Mouse (Mus musculus) layer of hippocampus, postnatal 10 days (tissue): ENCODE results near the gene Erlin1. TPM values are rescaled to one million over a fixed set of nuclear protein-coding genes. Genes with fewer than 3 reads are reported as not detected.

Experiments used
- DNase-seq, 2 experiments: peaks; one replicate each; pipeline ENCODE4 v3.0.0; 2021; ENCODE audit warnings: low spot score in 2 of 2
- total RNA-seq, 2 experiments: library from RNA; stranded (reverse); gene quantifications; 2 replicates each; pipeline ENCODE4 v1.2.3; 2021

Erlin1 gene
- total RNA-seq, 2 experiments from 2014 or later: 19.2 to 20.0 TPM

DNA sequence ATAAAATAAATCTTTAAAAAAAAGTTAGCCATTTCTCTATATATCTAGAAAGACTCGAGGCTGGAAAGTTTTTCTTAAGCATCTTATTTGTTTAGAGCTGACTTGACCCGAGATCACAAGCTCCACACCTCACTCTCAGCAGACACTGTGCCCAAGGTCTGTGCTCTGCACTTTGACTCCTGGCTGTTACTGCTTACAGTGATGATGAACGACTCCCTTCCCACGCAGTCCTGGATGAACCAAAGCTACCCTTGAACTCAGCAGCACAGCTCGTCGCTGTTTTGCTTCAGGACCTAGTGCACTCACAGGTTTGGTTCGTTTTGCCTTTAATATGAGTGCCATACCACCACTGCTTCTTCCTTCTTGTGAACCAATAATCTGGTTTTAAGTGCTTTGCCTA lies 5.8 kb downstream of the Erlin1 start:
- DNase-seq: no peak

DNA sequence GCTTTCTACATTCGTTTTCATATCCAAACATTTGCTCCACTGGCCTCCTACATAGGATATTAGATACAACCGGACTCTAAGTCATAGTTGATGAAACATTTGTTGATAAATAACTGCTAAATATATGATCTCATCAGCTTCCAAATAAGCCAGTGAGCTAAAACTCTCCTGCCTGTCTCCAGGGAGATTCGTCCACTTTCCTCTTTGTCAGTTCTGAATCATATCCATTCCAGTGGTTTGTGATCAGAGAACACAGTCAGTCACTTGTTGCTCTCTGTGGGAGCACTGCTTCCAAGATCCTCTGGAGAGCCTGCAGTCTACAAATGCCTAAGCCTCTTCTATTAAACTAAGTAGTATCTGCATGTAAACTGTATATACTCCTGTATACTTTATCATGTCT lies 9.4 kb downstream of the Erlin1 start:
- DNase-seq: no peak

DNA sequence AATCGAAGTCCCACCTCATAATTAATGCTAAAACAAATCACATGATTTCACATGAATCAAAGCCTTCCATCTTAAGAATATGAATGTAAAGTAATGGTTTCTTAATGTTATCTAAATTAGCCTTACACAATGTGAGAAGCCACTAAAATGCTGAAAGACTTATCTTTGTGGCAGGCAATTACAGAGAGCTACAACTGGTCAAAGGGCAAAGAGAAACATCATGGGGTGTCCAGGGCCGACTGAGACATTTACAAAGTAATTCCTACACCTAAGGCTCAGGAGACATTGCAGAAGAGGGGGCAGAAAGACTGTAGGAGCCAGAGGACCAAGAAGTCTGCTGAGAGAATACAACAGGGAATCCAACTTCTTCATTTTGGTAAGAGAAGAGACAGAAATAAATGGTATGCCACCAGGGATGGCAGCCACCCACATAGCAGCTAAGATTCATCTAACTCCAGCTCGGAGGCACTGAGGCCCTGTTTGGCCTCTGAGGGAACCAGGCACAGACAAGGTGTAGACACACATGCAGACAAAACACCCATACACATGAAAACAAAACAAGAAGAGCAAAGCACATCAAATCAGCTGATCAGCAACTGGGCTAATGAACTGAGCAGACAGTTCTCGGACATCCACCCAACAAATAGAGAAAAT lies 14.3 kb downstream of the Erlin1 start:
- no peak for DNase-seq

DNA sequence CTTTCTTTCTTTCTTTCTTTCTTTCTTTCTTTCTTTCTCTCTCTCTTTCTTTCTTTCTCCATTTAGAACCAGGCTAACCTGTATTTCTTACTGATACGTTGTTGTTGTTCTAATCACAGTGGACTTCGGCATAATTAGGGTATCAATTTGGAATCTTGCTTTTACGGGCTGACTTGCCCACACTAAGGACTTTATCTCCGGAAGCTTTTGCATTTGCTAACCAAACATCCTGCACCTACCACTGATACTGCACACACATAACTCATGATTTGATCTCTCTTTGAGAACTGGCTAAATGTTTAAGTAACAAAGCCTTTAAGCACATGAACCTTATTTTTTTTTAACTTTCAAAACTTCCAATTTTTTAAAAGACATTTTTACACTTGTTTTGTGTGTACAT lies 19.2 kb downstream of the Erlin1 start:
- DNase-seq: no peak

DNA sequence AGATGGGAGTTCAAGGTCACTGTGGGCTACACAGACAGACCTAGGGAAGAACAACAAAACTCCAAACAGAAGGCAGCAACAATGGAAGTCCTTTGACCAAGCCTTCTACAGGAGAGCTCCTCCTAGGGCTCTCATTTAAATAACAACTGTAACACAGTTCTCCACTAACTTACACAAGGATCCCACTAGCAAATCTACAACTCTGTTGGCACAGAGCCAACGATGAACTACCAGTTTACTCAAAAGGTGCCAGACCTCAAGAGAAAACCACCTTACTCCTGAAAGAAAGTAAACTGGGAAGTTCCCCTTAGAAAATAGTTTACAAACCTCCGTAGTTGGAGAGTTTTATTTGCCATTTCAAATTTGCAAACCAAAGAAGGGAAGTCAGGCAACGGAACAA lies 20.3 kb downstream of the Erlin1 start:
- no peak for DNase-seq

DNA sequence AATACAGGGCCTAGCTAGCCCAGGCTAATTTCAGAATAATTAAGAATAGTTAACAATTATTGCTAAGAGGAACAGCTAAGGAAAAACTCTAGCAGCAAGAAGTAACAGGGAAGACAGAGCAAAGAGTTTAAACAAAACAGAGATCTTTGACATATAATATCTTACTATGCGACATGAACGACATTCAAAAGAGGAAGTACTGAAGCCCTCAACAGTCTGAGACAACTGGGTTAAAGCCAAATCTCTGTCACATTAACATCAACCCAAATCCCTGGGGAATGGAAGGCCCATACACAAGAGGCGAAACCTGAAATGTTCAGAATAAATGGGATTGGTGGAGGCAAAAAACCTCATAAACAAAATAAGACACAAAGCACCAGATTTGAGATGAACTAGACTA lies 23.7 kb downstream of the Erlin1 start:
- no peak for DNase-seq

DNA sequence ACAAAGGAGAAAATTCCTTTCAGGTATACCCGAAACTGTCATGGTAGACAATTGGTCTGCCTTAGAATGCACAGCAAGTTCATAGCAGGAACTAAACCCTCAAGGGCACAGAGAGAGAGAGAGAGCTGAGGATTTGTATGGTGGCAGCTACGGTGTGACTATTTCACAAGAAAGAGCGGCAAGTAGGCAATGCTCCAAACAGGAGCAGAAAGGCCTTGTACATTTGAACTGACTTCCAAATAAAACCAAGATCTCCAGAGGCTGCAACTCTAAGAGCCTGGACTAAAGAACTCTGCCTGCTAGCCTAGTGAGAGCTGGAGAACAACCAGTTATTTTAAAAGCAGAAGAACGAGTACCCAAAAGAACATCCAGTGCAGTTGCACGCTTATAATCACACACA lies 27.5 kb downstream of the Erlin1 start:
- no peak for DNase-seq

DNA sequence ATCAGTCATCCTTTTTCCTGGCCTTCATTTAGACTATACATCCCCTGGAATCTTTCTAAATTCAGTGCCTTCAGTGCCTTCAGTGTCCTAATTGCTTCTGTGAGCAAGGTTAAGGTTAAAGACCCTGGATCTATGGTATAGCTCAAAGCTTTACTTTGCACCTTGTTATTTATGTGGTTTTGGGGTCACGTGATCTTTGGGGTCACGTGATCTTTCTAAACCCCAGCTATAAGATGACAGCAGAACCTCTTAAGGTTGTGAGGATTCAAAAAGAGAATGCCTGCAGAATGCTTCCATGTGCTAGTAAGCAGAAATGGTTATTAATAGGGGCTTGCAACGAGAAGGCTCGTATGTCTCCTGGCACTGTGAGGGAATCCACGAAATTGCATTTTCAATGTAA lies 36.2 kb downstream of the Erlin1 start:
- DNase-seq: no peak

DNA sequence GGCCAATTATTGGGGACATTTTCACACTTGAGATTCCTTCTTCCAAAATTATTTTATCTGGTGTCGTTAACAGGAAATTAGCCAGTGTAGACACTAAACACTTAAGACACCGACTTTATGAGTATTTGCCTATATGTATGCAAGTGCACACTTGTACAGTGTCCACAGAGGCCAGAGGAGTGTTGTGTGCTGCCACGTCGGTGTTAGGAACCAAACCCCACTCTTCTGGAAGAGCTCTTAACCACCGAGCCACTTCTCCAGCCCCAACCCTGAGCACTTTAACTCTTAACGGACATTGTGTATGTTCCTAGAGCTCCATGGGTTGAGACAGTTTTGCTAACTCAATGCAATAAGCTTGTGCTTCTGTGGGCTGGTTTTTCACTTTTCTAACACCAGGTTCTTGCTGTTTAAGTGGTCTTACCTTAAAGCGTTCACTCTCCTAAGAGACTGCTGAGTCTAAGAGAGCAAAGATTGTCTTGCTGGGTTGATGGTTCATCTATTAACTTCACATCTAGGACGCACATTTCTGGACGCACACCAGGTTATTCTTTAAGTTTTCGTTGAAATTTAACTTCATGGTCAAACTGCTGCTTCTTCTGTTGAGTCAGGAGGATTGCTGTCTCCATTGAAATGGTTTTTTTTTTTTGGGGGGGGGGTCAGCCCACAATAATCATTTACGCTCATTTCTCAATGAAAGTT lies 37.4 kb downstream of the Erlin1 start:
- DNase-seq: no peak

DNA sequence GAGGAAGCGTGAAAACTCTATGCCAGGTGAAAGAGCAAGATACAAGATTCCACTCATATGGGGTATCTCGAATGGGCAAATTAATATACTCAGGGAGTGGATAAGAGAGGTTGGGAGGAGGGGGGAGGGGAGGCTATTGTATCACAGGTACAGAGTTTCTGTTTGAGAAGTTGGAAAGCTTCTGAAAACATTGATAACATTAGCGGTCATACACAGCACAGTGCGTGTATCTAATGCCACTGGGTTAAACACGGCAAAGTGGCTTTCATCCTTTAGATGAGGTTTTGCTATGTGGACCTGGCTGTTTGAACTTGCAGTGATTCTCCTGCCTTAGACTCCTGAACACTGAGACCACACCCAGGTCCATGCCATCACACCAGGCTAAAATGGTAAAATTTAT lies 39.6 kb downstream of the Erlin1 start:
- DNase-seq: no peak

DNA sequence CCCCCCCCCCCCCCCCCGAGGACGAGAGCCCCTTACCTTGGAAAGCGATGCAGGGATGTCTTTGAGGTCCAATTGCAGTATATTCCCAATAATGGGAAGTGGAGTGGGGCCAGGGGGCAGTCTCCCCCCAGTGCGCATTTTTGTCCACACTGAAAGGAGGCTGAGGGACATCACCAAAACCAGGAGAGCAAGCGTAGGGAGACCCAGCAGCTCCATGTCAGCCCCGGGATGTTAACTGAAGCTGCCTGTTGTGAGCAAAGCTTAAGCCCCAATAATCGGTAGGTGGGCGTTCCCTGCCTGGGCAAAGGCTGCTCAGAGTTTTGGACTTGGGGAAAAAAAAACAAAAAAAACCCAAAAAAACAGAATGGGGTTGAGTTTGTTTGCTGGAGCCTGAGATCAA lies 40.6 kb downstream of the Erlin1 start, which contains the start of gene Cyp2c23:
TSS of gene Cyp2c23 (minus strand) at position 237 of the 400 bp plus-strand sequence.
- DNase-seq: no peak

DNA sequence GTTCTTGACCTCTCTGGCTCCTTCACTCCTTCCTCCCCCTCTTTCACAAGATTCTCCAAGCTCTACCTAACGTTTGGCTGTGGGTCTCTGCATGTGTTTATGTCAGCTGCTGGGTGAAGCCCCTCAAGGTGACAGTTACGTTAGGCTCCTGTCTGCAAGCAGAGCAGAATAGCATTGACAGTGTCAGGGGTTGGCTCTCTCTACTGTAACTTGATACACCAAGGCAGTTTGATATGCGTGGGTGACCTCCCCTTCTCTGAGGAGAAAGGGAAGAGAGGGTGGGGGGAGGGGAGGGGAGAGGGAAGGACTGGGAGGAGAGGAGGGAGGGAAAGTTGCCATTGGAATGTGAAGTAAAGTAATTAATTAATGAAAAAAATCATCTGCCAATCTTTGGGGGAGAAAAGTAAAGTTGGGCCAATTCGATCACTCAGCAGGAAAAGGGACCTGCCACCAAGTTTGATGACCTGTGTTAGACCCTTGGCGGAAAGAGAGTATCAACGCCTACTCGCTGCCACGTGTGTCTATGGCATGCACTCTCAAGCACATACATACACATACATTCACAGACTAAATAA lies 42.5 kb downstream of the Erlin1 start:
- DNase-seq: no peak

DNA sequence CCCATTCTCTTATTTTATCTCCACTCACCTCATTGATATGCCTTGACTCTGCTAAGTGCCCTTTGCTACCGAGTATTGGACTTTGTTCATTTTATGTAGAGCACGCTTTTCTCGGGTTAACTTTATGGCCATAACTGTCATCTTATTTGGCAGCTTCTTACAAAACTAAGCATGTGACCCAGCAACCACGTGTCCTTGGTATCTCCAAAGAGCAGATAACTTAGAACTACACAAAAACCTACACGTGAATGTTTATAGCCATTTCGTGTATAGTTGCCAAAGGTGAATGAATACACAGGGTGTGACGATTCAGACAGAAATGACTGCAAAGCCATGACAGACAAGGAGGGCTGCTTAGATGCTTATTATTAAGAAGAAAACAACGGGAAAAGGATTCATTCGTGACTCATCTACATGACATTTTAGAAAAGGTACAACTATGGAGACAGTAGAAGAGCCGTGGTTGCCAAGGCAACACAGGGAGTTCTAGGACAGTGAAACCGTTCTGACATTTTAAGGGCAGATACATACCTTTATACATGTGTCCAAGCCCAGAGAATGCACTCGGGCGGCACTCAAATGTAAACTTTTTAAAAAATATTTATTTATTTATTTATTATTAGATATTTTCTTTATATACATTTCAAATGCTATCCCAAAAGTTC lies 44.5 kb downstream of the Erlin1 start:
- no peak for DNase-seq

DNA sequence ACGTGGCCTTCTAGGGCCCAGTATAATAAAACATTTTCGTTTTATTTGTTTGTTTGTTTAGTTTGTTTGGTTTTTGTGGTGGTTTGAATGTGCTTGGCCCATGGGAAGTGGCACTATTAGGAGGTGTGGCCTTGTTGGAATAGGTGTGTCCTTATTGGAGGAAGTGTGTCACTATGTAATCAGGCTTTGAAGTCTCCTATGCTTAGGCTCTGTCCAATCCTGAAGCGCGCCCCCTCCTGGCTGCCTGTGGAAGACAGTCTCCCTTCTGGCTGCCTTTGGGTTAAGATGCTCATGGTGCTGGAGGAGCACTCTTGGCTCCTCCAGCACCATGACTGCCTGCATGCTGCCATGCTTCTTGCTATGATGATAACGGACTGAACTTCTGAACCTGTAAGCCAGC lies 46.5 kb downstream of the Erlin1 start:
- DNase-seq: no peak

DNA sequence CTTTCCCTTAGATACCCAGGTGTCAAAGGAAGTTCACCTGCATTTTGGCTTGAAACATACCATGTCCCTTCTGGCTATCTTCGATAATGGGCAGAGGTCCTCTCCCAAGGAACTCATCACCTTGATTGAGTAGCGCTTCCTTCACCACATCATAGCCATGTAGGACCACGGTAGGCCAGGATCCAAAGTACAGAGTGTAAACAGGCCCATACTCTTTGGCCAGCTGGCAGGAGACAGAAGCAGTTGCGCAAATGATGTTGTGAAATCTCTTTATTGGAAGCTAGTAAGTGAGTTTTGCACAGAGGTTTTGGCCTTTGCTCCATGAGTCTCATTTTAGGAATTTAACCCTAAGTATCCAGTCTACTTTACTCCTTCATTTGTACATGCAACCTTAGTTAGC lies 48.1 kb downstream of the Erlin1 start:
- no peak for DNase-seq

DNA sequence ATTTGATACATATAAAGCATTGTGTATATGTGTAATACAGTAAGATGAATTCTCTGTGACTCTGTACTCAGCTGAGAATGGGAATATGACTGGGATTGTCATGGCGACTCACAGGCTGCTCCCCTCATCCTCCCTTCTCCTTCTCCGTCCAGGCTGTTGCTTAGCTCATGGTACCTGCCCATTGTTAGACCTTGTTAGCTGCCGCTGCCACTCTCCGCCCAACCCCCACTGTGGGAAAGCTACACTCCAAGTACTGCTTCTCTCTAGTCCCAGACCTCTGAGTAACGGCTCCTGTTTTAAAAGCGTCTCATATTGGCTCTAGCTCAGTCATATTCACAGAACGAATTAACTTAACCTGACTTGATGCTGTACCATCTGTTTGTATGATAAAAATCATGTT lies 49.8 kb downstream of the Erlin1 start:
- DNase-seq: no peak

DNA sequence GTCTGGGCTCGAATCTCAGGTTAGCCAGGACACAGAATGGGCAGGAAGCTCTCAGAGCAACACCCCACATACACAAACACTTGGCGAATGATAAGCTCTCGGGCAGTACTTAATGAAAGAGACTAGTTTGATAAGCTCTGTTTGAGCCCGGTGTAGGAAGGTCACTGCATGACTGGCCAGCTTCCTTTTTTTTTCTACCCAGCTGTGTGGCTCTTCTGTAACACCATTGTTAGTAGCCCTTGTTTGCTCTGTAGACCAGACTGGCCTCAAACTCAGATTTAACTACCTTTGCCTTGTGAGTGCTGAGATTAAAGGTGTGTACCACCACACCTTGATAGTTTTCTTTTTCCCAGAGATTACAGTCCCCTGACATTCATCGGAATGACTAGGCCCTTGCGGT lies 55.7 kb downstream of the Erlin1 start:
- DNase-seq: no peak

DNA sequence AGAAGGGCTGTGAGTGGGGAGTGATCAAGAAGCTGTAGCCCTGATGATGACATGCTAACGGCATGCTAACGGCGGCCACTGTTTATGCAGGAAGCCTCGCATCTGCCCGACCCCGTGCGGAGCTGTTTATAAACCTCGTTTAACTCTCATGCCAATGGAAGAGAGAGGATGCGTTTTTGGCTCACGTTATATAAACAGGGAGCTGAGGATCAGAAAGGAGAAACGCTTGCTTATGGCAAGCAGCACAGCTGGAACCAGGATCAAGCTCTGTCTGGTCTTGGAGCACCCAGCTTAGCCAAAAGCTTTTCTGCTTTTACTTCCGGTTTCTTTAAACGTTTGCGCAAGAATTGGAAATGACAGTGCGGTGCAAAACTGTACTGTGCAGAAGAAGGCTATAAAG lies 60.8 kb downstream of the Erlin1 start:
- DNase-seq: no peak

DNA sequence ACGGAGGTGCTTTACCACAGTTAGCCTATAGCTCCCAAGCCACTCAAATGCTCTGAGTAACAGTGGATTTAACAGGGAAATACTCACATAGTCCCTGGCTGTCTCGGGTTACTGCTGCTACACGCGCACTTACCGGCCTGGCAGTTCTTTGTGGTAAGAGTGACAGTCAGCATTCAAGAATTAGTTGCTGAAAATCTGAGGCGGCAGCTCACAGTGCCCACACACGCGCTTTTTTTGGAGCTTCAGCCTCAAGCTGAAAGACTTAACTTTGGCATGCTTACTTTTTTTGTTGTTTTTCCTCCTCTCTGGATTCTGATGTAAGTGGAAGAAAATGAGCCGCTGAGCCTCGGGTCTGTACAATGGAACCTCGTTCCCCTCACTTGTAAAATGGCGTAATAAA lies 62.4 kb downstream of the Erlin1 start:
- no peak for DNase-seq

DNA sequence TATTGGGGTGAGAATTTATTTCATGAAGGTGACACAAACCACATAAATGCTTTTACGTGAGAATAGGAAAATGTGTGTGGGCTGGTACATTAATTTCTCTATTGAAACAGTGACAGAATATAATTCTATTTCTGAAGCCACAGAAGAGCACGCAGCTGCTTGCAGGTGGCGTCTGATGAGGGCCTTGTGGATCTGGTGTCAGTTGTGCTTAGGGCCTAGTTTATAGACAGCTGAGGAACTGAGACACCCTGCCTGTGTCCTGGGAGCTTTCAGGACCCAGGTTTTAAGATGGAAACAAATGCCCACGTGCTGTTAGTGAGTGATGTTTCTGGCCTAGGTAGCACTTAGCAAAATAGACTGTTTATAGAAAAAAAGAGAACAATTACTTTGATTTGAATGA lies 64.6 kb downstream of the Erlin1 start:
- no peak for DNase-seq

DNA sequence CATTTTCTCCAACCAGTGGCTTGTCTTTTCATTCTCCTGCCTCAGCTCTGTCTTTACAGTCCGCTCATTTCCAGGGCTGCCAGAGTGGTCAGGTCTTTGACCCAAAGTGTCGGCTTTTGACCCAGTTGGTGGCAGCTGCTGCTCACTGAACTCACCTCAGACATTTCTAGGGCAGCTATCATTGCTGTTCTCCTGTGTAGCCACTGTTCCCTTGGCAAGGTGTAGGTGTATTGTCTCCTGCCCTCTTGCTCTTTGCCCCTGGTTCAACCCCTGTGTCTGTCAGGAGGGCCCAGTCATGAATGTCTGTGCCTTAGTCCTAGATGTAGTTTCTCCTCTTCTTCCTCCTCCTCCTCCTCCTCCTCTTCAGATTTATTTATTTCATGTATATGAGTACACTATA lies 65.3 kb downstream of the Erlin1 start:
- DNase-seq: no peak

DNA sequence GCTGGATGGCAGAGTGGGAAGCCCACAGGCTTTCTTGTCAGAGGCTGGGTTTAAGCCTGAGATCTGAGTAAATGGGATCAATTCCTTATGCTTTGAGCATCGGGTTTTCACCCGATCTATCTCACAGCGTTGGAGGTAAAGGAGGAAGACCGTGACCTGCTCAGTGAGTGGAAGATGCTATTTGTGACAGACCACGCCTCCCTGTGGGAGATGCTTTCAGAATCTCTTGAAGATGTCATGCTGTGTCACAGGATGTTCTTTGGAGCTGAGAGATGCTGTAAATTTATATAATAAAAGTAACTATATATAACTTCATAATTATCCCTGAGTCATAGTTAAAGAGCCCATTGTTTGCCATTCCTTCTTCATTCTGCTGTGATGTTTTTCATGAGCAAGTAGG lies 68.9 kb downstream of the Erlin1 start:
- DNase-seq: no peak
